Mouse (Mus musculus): ENCODE data around the gene Btbd2. TPM values are rescaled to one million over a fixed set of nuclear protein-coding genes. Genes with fewer than 3 reads are reported as not detected.

Btbd2 gene
- polyA plus RNA-seq, 1 experiment, result 18.9 TPM

- TF ChIP-seq POLR2A (IDR thresholded peaks at IDR 0.05; ENCODE audit: control insufficient read depth, low read depth, low read length) (no peak), CTCF (IDR thresholded peaks at IDR 0.05; ENCODE audit: control insufficient read depth, insufficient read depth, insufficient replicate concordance, low read depth, low read length) (no peak)
- Histone ChIP-seq H3K27me3 (ENCODE audit: control insufficient read depth, insufficient read depth, low read length) (no peaks in the 10 kb centered on the region), H3K27ac (ENCODE audit: control insufficient read depth, insufficient read depth, low read depth, low read length) (no peak overlapping the region), H3K4me3 (ENCODE audit: control insufficient read depth, low read depth, low read length) (no peak overlapping the region), H3K4me1 (ENCODE audit: control insufficient read depth, insufficient read depth, low read length) (peaks cover 14% of the 10 kb centered on the region), H3K36me3 (ENCODE audit: control insufficient read depth, insufficient read depth, low read length) (no peaks in the 10 kb centered on the region; the same call in 1 of the 2 replicates)
Observed at GRCm38 (mm10) chr10:80668614-80669013, 11.7 kb upstream of the Btbd2 start.

DNA sequence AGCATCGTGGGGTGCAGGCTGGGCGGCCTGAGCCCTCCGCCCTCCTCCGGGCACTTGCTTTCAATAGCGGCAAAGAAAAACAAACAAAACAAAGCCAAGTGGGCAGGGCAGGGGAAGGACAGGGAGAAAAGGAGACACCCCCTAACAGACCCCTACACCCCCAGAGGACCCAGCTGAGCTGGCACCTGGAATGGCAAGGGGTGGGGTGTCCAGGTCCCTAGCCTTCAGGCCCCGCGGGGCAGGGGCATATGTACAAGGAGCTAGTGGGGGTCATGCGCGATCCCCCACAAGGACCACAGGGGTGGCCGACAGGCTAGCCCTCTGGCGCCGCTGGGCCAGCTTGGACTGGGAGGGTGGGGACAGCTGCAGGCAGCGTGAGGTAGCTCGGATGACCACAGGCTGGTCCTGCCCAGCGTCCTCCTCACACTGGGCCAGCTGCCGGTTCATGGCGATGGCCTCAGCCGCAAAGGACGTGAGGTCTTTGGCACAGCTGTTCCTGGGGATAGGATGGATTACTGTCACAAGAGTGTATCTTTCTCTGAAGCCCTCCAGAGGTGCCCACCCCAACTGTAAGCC is 10.1 kb upstream of the Btbd2 start:
- no peak overlapping the region for H3K4me3 ChIP-seq (ENCODE audit: control insufficient read depth, low read depth, low read length)
- no peak for TF ChIP-seq CTCF (IDR thresholded peaks at IDR 0.05; ENCODE audit: control insufficient read depth, insufficient read depth, insufficient replicate concordance, low read depth, low read length)
- no peak for TF ChIP-seq POLR2A (IDR thresholded peaks at IDR 0.05; ENCODE audit: control insufficient read depth, low read depth, low read length)
- no peak overlapping the region for H3K27ac ChIP-seq (ENCODE audit: control insufficient read depth, insufficient read depth, low read depth, low read length)
- H3K27me3 ChIP-seq (ENCODE audit: control insufficient read depth, insufficient read depth, low read length), result no peaks in the 10 kb centered on the region
- peaks cover 14% of the 10 kb centered on the region for H3K4me1 ChIP-seq (ENCODE audit: control insufficient read depth, insufficient read depth, low read length)
- no peaks in the 10 kb centered on the region; the same call in 1 of the 2 replicates for H3K36me3 ChIP-seq (ENCODE audit: control insufficient read depth, insufficient read depth, low read length)

- no peak overlapping the region for H3K4me3 ChIP-seq (ENCODE audit: control insufficient read depth, low read depth, low read length)
- H3K4me1 ChIP-seq (ENCODE audit: control insufficient read depth, insufficient read depth, low read length), result peaks cover 14% of the 10 kb centered on the region
- no peaks in the 10 kb centered on the region for H3K27me3 ChIP-seq (ENCODE audit: control insufficient read depth, insufficient read depth, low read length)
- H3K27ac ChIP-seq (ENCODE audit: control insufficient read depth, insufficient read depth, low read depth, low read length), result no peak overlapping the region
- no peaks in the 10 kb centered on the region; the same call in 1 of the 2 replicates for H3K36me3 ChIP-seq (ENCODE audit: control insufficient read depth, insufficient read depth, low read length)
- TF ChIP-seq CTCF (IDR thresholded peaks at IDR 0.05; ENCODE audit: control insufficient read depth, insufficient read depth, insufficient replicate concordance, low read depth, low read length), result no peak
- no peak for TF ChIP-seq POLR2A (IDR thresholded peaks at IDR 0.05; ENCODE audit: control insufficient read depth, low read depth, low read length)
Observed at GRCm38 (mm10) chr10:80665981-80666733, 9.3 kb upstream of the Btbd2 start.

DNA sequence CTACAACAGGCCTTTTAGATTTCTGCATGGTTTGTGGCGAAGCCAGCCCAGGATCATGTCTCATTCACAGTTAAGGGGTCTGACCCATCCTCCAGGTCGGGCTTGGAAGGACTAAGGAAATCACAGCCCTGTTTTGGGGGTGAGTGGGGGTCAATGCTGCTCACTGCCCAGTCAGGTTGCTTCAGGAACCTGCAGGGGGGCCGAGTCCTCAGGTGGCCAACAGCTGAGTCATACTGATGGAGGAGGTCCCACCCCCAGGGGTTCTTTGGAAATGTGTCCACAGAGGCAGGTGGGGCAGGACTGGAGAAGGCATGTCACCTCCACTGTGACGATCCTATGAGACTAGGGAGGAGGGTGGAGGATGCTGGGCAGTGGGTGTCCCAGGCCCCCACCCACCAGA is 8.6 kb upstream of the Btbd2 start:
- Histone ChIP-seq H3K27ac (ENCODE audit: control insufficient read depth, insufficient read depth, low read depth, low read length) (no peak overlapping the region), H3K4me3 (ENCODE audit: control insufficient read depth, low read depth, low read length) (no peak overlapping the region), H3K36me3 (ENCODE audit: control insufficient read depth, insufficient read depth, low read length) (no peaks in the 10 kb centered on the region; the same call in 1 of the 2 replicates), H3K27me3 (ENCODE audit: control insufficient read depth, insufficient read depth, low read length) (no peaks in the 10 kb centered on the region), H3K4me1 (ENCODE audit: control insufficient read depth, insufficient read depth, low read length) (peaks cover 14% of the 10 kb centered on the region)
- TF ChIP-seq CTCF (IDR thresholded peaks at IDR 0.05; ENCODE audit: control insufficient read depth, insufficient read depth, insufficient replicate concordance, low read depth, low read length) (no peak), POLR2A (IDR thresholded peaks at IDR 0.05; ENCODE audit: control insufficient read depth, low read depth, low read length) (no peak)

DNA sequence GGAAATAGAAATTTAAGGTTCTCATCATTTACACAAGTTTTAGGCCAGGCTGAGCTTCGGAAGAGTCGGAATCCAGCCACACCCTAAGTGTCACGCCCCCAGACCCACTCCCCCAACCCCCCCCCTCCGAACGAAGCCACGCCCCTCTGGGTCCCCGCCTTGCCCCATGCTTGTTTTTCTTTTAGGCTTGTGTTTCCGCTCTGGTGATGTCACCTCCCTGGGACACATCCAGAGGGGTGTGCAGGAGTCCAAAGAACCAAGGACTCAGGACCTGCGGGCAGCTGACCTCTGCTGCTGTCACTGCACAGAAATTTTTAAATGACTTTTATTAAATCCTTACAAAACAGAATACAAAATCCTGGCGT is 8.1 kb upstream of the Btbd2 start:
- no peak overlapping the region for H3K4me3 ChIP-seq (ENCODE audit: control insufficient read depth, low read depth, low read length)
- H3K4me1 ChIP-seq (ENCODE audit: control insufficient read depth, insufficient read depth, low read length), result peaks cover 14% of the 10 kb centered on the region
- H3K27me3 ChIP-seq (ENCODE audit: control insufficient read depth, insufficient read depth, low read length), result no peaks in the 10 kb centered on the region
- no peaks in the 10 kb centered on the region; the same call in 1 of the 2 replicates for H3K36me3 ChIP-seq (ENCODE audit: control insufficient read depth, insufficient read depth, low read length)
- TF ChIP-seq POLR2A (IDR thresholded peaks at IDR 0.05; ENCODE audit: control insufficient read depth, low read depth, low read length) (no peak), CTCF (IDR thresholded peaks at IDR 0.05; ENCODE audit: control insufficient read depth, insufficient read depth, insufficient replicate concordance, low read depth, low read length) (no peak)
- peak overlapping the region; percentile 75 for H3K27ac ChIP-seq (ENCODE audit: control insufficient read depth, insufficient read depth, low read depth, low read length)

DNA sequence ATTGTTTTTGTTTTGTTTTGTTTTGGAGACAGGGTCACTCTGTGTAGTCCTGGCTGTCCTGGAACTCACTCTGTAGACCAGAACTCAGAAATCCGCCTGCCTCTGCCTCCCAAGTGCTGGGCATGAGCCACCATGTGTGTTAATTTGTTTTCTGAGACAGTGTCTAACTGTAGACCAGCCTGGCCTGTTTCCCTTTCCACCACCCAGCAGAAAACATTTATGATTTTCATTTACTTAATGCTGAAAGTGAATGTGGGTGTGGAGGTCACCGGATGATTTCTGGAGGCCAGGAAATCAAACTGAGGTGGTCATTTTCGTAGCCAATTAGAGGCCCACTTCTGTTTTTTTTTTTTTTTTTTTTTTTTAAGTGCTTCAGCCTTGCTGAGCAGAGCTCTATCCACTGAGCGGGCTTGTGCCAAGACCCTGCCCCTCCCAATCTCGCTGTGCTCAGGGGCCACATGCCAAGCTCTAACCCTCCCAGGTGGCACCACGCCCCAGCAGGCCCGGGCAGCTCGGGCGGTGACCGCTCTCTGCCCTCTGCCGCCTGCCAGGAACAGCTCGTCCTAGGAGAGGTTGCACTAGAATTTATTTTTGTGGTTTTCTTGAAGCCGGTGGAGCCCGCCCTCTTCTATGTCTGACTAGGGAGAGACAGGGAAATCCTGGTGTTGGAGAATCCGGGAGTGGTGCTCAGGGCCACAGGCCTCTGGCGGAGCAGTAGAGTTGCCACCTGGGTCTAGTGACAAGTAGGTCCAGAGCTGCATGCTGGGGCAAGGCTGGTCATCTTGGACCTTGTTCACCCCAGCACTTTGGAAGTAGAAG is 7.5 kb upstream of the Btbd2 start:
- TF ChIP-seq POLR2A (IDR thresholded peaks at IDR 0.05; ENCODE audit: control insufficient read depth, low read depth, low read length) (no peak), CTCF (IDR thresholded peaks at IDR 0.05; ENCODE audit: control insufficient read depth, insufficient read depth, insufficient replicate concordance, low read depth, low read length) (no peak)
- Histone ChIP-seq H3K27ac (ENCODE audit: control insufficient read depth, insufficient read depth, low read depth, low read length) (peak overlapping the region; percentile 75), H3K4me3 (ENCODE audit: control insufficient read depth, low read depth, low read length) (no peak overlapping the region), H3K27me3 (ENCODE audit: control insufficient read depth, insufficient read depth, low read length) (no peaks in the 10 kb centered on the region), H3K36me3 (ENCODE audit: control insufficient read depth, insufficient read depth, low read length) (no peaks in the 10 kb centered on the region; the same call in 1 of the 2 replicates), H3K4me1 (ENCODE audit: control insufficient read depth, insufficient read depth, low read length) (peaks cover 11% of the 10 kb centered on the region)

Data from testis, adult 2 months (tissue).